Mouse (Mus musculus): ENCODE results near the gene Gm10840.

- TF ChIP-seq POLR2A (IDR thresholded peaks at IDR 0.05; ENCODE audit: extremely low read depth, insufficient read depth, low read length) (no peak), CTCF (IDR thresholded peaks at IDR 0.05; ENCODE audit: low read depth, low read length) (no peak)
Observed at GRCm38 (mm10) chr11:106179711-106180448, 19.2 kb downstream of the Gm10840 start.

All from liver, adult 2 months (tissue).